Mouse (Mus musculus) left cerebral cortex, adult 8-10 months (tissue): ENCODE data around the gene Fbxo40. TPM values are rescaled to one million over a fixed set of nuclear protein-coding genes. Genes with fewer than 3 reads are reported as not detected.

Source experiments
- DNase-seq, 2 experiments: peaks; one replicate each; pipeline ENCODE4 v3.0.0; 2022; ENCODE audit warnings: low spot score in 2 of 2
- total RNA-seq, 4 experiments: library from RNA; stranded (reverse); gene quantifications; 2 replicates each; pipeline ENCODE4 v1.2.4; 2022

Gene Fbxo40
- total RNA-seq, 4 experiments from 2014 or later = 0.11 to 0.39 (median 0.32) TPM

- DNase-seq = no peak
Measured at GRCm38 (mm10) chr16:36921980-36922379, 68.3 kb downstream of the Fbxo40 start.

- DNase-seq = no peak
Measured at GRCm38 (mm10) chr16:36921067-36921613, 69.1 kb downstream of the Fbxo40 start.

GRCm38 (mm10) chr16:36920410-36920809, 69.9 kb downstream of the Fbxo40 start:
- no peak for DNase-seq

GRCm38 (mm10) chr16:36918505-36918904, 71.8 kb downstream of the Fbxo40 start:
- no peak for DNase-seq

- no peak for DNase-seq
Measured at GRCm38 (mm10) chr16:36914195-36914594, 76.1 kb downstream of the Fbxo40 start.

Other genes starting within 250 kb of the Fbxo40 start
- gene Slc15a2, start 205.5 kb downstream of the Fbxo40 start, total RNA-seq = 10 to 100 TPM; 28.4 to 42.2 (median 32.1) TPM
- 10 to 100 TPM; 48.5 to 55.7 (median 52.4) TPM for gene Iqcb1, start 162.1 kb downstream of the Fbxo40 start, total RNA-seq
- gene Eaf2, start 115.5 kb downstream of the Fbxo40 start, total RNA-seq = 1 to 10 TPM in 2 of 4 experiments, under 1 TPM in 2; 0.70 to 1.7 (median 1.2) TPM
- 10 to 100 TPM; 69.1 to 87.5 (median 73.6) TPM for gene Golgb1, start 115.3 kb downstream of the Fbxo40 start, total RNA-seq
- 10 to 100 TPM in 2 of 4 experiments, 1 to 10 TPM in 2; 3.6 to 13.4 (median 8.9) TPM for gene Hcls1, start 55.5 kb downstream of the Fbxo40 start, total RNA-seq
- gene Polq, start 21.3 kb upstream of the Fbxo40 start, total RNA-seq = 1 to 10 TPM; 1.1 to 2.6 (median 1.2) TPM